Mouse (Mus musculus): Measurements from ENCODE around the gene Rbp7. TPM values are rescaled to one million over a fixed set of nuclear protein-coding genes. Genes with fewer than 3 reads are reported as not detected.

Gene Rbp7
- polyA plus RNA-seq, 1 experiment from 2014 or later: not detected

Other genes starting within 250 kb of the Rbp7 start
- 93.3 and 96.4 TPM in 2 replicates for gene Kif1b, start 147.3 kb downstream of the Rbp7 start, polyA plus RNA-seq (2014; fragmentation: Nextera tagmentation; extraction: Ambion mirVana)
- gene Ube4b, start 28.2 kb downstream of the Rbp7 start, polyA plus RNA-seq (2014; fragmentation: Nextera tagmentation; extraction: Ambion mirVana): 67.0 and 70.6 TPM in 2 replicates
- gene Tmem274, start 22.4 kb upstream of the Rbp7 start, polyA plus RNA-seq (2014; fragmentation: Nextera tagmentation; extraction: Ambion mirVana): 0.99 TPM in 1 of 2 replicates, not detected in the other
- 17.3 and 19.5 TPM in 2 replicates for gene Nmnat1, start 30.2 kb upstream of the Rbp7 start, polyA plus RNA-seq (2014; fragmentation: Nextera tagmentation; extraction: Ambion mirVana)
- 55.6 and 57.6 TPM in 2 replicates for gene Lzic, start 30.3 kb upstream of the Rbp7 start, polyA plus RNA-seq (2014; fragmentation: Nextera tagmentation; extraction: Ambion mirVana)
- 71.7 and 72.1 TPM in 2 replicates for gene Ctnnbip1, start 63.3 kb upstream of the Rbp7 start, polyA plus RNA-seq (2014; fragmentation: Nextera tagmentation; extraction: Ambion mirVana)
- gene Clstn1, start 131.5 kb upstream of the Rbp7 start, polyA plus RNA-seq (2014; fragmentation: Nextera tagmentation; extraction: Ambion mirVana): 48.1 and 48.4 TPM in 2 replicates
- 6.3 and 7.0 TPM in 2 replicates for gene Pik3cd, start 247.6 kb upstream of the Rbp7 start, polyA plus RNA-seq (2014; fragmentation: Nextera tagmentation; extraction: Ambion mirVana)